Mouse (Mus musculus) left cerebral cortex, adult 8-10 months (tissue): Measurements from ENCODE around the gene Relt. TPM values are rescaled to one million over a fixed set of nuclear protein-coding genes. Genes with fewer than 3 reads are reported as not detected.

Experiments
- DNase-seq, 2 experiments: peaks; one replicate each; pipeline ENCODE4 v3.0.0; 2022; ENCODE audit warnings: low spot score in 2 of 2
- total RNA-seq, 4 experiments: library from RNA; stranded (reverse); gene quantifications; 2 replicates each; pipeline ENCODE4 v1.2.4; 2022

The Relt gene
- total RNA-seq, 4 experiments from 2014 or later, result 16.7 to 18.9 (median 17.8) TPM

GRCm38 (mm10) chr7:100876293-100876692 lies 13.0 kb upstream of the Relt start:
- no peak for DNase-seq

- DNase-seq, result no peak
These were observed 12.6 kb upstream of the Relt start for GRCm38 (mm10) chr7:100875822-100876221.

- DNase-seq, result no peak
These were observed 10.0 kb upstream of the Relt start for GRCm38 (mm10) chr7:100873197-100873596.

- DNase-seq, result no peak
These were observed 8.6 kb upstream of the Relt start for GRCm38 (mm10) chr7:100871892-100872291.

GRCm38 (mm10) chr7:100871355-100871754 lies 8.1 kb upstream of the Relt start:
- DNase-seq, result no peak

- no peak for DNase-seq
These were observed 6.8 kb upstream of the Relt start for GRCm38 (mm10) chr7:100869877-100870629.

GRCm38 (mm10) chr7:100868551-100868950 lies 5.3 kb upstream of the Relt start:
- no peak for DNase-seq

GRCm38 (mm10) chr7:100867561-100867960 lies 4.3 kb upstream of the Relt start:
- no peak for DNase-seq

- peak in 1 of 2 experiments; percentile 43 for DNase-seq
These were observed 3.4 kb upstream of the Relt start for GRCm38 (mm10) chr7:100866675-100867074.

- no peak for DNase-seq
These were observed 893 bp downstream of the Relt start for GRCm38 (mm10) chr7:100862353-100862752.

- DNase-seq, result no peak
These were observed 2.0 kb downstream of the Relt start for GRCm38 (mm10) chr7:100861209-100861608.

- no peak for DNase-seq
These were observed 2.8 kb downstream of the Relt start for GRCm38 (mm10) chr7:100860450-100860849.

GRCm38 (mm10) chr7:100855795-100856573 lies 7.3 kb downstream of the Relt start:
- DNase-seq, result no peak

GRCm38 (mm10) chr7:100855300-100855699 lies 7.9 kb downstream of the Relt start:
- DNase-seq, result no peak

GRCm38 (mm10) chr7:100854861-100855260 lies 8.4 kb downstream of the Relt start:
- no peak for DNase-seq

GRCm38 (mm10) chr7:100854137-100854814 lies 9.0 kb downstream of the Relt start:
- no peak for DNase-seq

GRCm38 (mm10) chr7:100853396-100853795 lies 9.8 kb downstream of the Relt start:
- DNase-seq, result no peak

GRCm38 (mm10) chr7:100851481-100852356 lies 11.5 kb downstream of the Relt start:
- no peak for DNase-seq

- DNase-seq, result no peak
These were observed 13.7 kb downstream of the Relt start for GRCm38 (mm10) chr7:100849508-100849907.

- peak; percentile 69 to 77 for DNase-seq
These were observed 14.5 kb downstream of the Relt start for GRCm38 (mm10) chr7:100848744-100849143.

GRCm38 (mm10) chr7:100847131-100847530 lies 16.1 kb downstream of the Relt start:
- no peak for DNase-seq
